Mouse (Mus musculus): ENCODE measurements around the gene Nr1i2. TPM values are rescaled to one million over a fixed set of nuclear protein-coding genes. Genes with fewer than 3 reads are reported as not detected.

The Nr1i2 gene
- total and polyA plus RNA-seq, 3 experiments = not detected

Other genes with a start within 250 kb of the Nr1i2 start
- gene Gsk3b, start 205.8 kb downstream of the Nr1i2 start, total RNA-seq (2012; rRNA removed) = 15.5 and 15.9 TPM in 2 replicates
- 6.1 and 6.8 TPM in 2 replicates for gene Gsk3b, start 205.8 kb downstream of the Nr1i2 start, total RNA-seq (2014; rRNA removed)
- 27.4 and 30.8 TPM in 2 replicates for gene Gsk3b, start 205.8 kb downstream of the Nr1i2 start, polyA plus RNA-seq (2012; ENCODE audit: insufficient read length, low read depth)
- 3.9 TPM in 2 replicates for gene Maats1, start 47.3 kb upstream of the Nr1i2 start, total RNA-seq (2012; rRNA removed)
- 1.7 and 1.9 TPM in 2 replicates for gene Maats1, start 47.3 kb upstream of the Nr1i2 start, total RNA-seq (2014; rRNA removed)
- 2.0 and 2.9 TPM in 2 replicates for gene Maats1, start 47.3 kb upstream of the Nr1i2 start, polyA plus RNA-seq (2012; ENCODE audit: insufficient read length, low read depth)
- 643 and 706 TPM in 2 replicates for gene Cox17, start 52.2 kb upstream of the Nr1i2 start, total RNA-seq (2012; rRNA removed)
- 410 and 438 TPM in 2 replicates for gene Cox17, start 52.2 kb upstream of the Nr1i2 start, total RNA-seq (2014; rRNA removed)
- 533 and 622 TPM in 2 replicates for gene Cox17, start 52.2 kb upstream of the Nr1i2 start, polyA plus RNA-seq (2012; ENCODE audit: insufficient read length, low read depth)
- 0.42 TPM in 1 of 2 replicates, not detected in the other for gene Gm21987, start 52.2 kb upstream of the Nr1i2 start, total RNA-seq (2012; rRNA removed)
- not detected in 2 replicates for gene Gm21987, start 52.2 kb upstream of the Nr1i2 start, total RNA-seq (2014; rRNA removed)
- gene Gm21987, start 52.2 kb upstream of the Nr1i2 start, polyA plus RNA-seq (2012; ENCODE audit: insufficient read length, low read depth) = 0.87 TPM in 1 of 2 replicates, not detected in the other
- gene Popdc2, start 67.4 kb upstream of the Nr1i2 start, total RNA-seq (2012; rRNA removed) = 1.0 and 3.6 TPM in 2 replicates
- gene Popdc2, start 67.4 kb upstream of the Nr1i2 start, total RNA-seq (2014; rRNA removed) = 0.17 and 0.30 TPM in 2 replicates
- 0.35 and 1.1 TPM in 2 replicates for gene Popdc2, start 67.4 kb upstream of the Nr1i2 start, polyA plus RNA-seq (2012; ENCODE audit: insufficient read length, low read depth)
- gene Pla1a, start 138.3 kb upstream of the Nr1i2 start, total RNA-seq (2012; rRNA removed) = 20.6 and 27.9 TPM in 2 replicates
- gene Pla1a, start 138.3 kb upstream of the Nr1i2 start, total RNA-seq (2014; rRNA removed) = 12.3 and 14.3 TPM in 2 replicates
- gene Pla1a, start 138.3 kb upstream of the Nr1i2 start, polyA plus RNA-seq (2012; ENCODE audit: insufficient read length, low read depth) = 9.3 and 11.0 TPM in 2 replicates
- 47.3 and 67.7 TPM in 2 replicates for gene Adprh, start 157.9 kb upstream of the Nr1i2 start, total RNA-seq (2012; rRNA removed)
- 44.9 and 45.3 TPM in 2 replicates for gene Adprh, start 157.9 kb upstream of the Nr1i2 start, total RNA-seq (2014; rRNA removed)
- 82.9 and 93.2 TPM in 2 replicates for gene Adprh, start 157.9 kb upstream of the Nr1i2 start, polyA plus RNA-seq (2012; ENCODE audit: insufficient read length, low read depth)
- 43.6 and 46.2 TPM in 2 replicates for gene Cd80, start 160.7 kb upstream of the Nr1i2 start, total RNA-seq (2012; rRNA removed)
- 54.3 and 57.8 TPM in 2 replicates for gene Cd80, start 160.7 kb upstream of the Nr1i2 start, total RNA-seq (2014; rRNA removed)
- 37.0 and 39.5 TPM in 2 replicates for gene Cd80, start 160.7 kb upstream of the Nr1i2 start, polyA plus RNA-seq (2012; ENCODE audit: insufficient read length, low read depth)
- gene Timmdc1, start 227.8 kb upstream of the Nr1i2 start, total RNA-seq (2012; rRNA removed) = 49.7 and 50.1 TPM in 2 replicates
- 32.5 and 36.5 TPM in 2 replicates for gene Timmdc1, start 227.8 kb upstream of the Nr1i2 start, total RNA-seq (2014; rRNA removed)
- gene Timmdc1, start 227.8 kb upstream of the Nr1i2 start, polyA plus RNA-seq (2012; ENCODE audit: insufficient read length, low read depth) = 45.1 and 45.3 TPM in 2 replicates

Data from CH12.LX (cell line).